Mouse (Mus musculus) lung, postnatal 4 days (tissue): ENCODE measurements around the gene Gngt2.
A peak's percentile ranks its signal among the peaks of the same experiment; 100 is the strongest.

Source experiments
- DNase-seq, 2 experiments: peaks; one replicate each; pipeline ENCODE4 v3.0.0; 2021

Gene Gngt2

DNA sequence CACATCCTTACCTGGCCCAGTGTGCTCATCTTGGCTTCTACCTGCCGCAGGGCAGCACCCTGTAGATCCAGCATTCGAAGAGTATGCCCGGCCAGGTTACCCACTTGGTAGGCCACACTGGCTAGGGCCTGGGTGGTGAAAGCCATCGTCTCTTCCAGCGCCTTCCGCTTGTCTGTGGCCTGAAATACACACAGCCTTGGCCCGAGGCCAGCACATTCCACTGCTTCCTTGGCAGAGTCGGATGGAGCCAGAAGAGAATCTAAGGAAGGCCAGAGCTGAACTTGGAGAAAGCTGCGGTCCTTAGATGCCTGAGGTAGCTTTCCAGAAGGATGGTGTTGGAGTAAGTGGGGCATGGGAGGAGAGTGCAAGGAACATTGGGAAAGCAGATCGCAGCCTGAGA is at the start of gene Gngt2:
TSS of gene Gngt2 (plus strand) at position 158 of the 400 bp plus-strand sequence.
- DNase-seq = peak; percentile 90 to 94

DNA sequence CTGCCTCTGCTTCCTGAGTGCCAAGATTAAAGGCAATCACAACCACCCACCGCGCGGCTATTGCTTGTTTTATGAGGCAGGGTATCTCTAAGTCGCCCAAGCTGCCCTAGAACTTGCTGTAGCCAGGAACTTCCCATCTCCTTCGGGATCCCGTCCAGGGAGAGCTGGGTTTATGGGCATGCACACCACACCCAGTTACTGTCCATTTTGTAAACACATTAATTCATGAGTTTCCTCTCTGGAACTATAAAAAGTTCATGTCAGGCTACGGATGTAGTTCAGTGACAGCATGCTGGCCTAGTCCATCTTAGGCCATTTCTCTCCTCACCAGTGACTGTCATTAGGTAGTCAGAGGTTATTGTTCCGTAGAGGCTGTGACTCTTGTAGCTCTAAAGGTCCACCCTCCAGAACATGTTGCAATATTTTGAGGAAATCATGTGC is 47.5 kb upstream of the Gngt2 start:
- peak in 1 of 2 experiments; percentile 54 for DNase-seq

GRCm38 (mm10) chr11:95791787-95792186 is 45.2 kb upstream of the Gngt2 start:
- no peak for DNase-seq

GRCm38 (mm10) chr11:95792950-95793509 is 44.0 kb upstream of the Gngt2 start:
- no peak for DNase-seq

GRCm38 (mm10) chr11:95794201-95794600 is 42.8 kb upstream of the Gngt2 start:
- DNase-seq = no peak

- no peak for DNase-seq
Observed at GRCm38 (mm10) chr11:95795582-95795981, 41.4 kb upstream of the Gngt2 start.

DNA sequence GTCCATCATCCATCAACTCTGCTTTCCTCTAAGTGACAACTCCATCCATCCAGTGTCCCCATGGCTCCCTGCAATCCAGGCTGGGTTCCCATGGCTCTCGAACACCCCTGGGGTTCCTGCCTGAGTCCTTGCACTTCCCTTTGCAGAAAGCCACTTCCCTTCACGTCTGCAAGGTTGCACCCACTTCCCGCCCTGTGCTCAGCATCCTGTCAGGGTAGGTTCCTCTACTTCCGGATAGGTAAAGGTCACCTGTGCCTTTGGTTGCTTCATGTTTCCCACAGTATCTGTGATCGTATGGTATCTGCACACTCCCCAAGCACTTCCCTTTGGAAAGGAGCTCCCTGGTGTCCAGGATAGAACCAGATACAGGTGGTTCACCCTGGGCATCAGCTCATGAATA is 32.0 kb upstream of the Gngt2 start:
- DNase-seq = no peak

GRCm38 (mm10) chr11:95805527-95805926 is 31.5 kb upstream of the Gngt2 start:
- peak in 1 of 2 experiments; percentile 36 for DNase-seq

- DNase-seq = no peak
Observed at GRCm38 (mm10) chr11:95807884-95808283, 29.1 kb upstream of the Gngt2 start.

DNA sequence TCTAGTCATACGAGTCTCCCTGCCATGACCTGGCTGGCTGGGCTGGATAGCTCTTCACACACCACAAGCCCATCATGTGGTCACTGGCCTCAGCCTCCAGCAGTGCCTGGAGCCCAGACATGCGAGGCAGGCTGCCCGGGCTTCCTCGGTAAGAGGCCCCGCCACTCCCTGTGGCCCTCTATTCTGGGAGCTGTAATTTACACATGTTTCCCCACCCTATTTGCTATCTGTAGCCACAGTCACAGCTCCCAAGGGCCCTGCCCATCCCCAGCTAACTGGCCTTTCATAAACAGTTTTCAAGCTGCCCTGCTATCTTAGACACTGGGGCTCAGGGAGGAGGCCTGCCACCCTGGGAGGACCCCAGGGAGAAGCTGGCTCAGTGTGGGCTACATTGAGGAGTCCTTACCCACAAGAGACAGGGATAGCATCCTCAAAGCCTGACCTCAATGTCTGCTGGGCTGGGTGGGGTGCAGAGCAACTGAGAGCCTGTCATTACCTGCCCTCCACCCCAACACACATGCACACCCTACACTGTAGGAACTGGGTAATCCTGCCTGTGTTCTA is 28.5 kb upstream of the Gngt2 start:
- DNase-seq = no peak

- no peak for DNase-seq
Observed at GRCm38 (mm10) chr11:95809603-95810002, 27.4 kb upstream of the Gngt2 start.

- no peak for DNase-seq
Observed at GRCm38 (mm10) chr11:95810828-95811227, 26.2 kb upstream of the Gngt2 start.

DNA sequence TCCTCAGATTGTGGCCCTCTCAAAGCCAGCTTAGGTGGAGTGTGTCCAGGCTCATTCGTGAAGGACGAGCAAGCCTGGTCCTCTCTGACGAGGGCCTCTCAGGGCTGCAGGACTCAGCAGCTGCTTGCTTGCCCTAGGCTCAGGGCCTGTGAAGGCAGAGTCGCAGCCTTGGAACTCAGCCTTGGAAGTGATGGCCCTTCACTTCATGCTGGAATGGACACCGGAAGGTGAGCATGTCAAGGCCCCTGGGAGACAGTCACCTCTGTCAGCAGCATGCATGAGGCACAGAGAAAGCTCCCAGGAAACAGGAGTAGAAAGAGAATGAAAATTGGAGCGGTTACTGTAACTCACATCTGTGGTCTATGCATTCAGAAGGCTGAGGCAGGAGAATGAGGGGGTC is 25.3 kb upstream of the Gngt2 start:
- no peak for DNase-seq

GRCm38 (mm10) chr11:95812224-95812623 is 24.8 kb upstream of the Gngt2 start:
- no peak for DNase-seq

- DNase-seq = no peak
Observed at GRCm38 (mm10) chr11:95814101-95814500, 22.9 kb upstream of the Gngt2 start.

DNA sequence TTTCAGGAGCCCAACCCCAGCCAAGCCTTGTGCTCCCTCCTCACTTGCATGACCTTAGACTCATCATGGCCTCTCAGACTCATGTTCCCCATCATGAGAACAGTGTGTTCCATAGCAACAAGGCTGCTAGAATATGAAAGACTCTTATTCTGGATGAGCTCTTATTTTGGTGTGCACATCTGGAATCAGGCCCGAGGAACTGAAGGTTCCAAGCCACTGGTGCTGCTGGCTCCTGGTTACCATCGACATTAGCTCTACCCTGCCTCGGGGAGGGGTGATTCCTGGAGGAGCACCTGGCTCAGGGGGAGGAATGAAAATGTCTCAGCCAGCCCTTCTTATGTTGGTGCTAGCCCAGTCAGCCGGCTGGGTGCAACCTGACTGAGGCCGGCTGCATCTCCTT is 22.2 kb upstream of the Gngt2 start:
- no peak for DNase-seq

DNA sequence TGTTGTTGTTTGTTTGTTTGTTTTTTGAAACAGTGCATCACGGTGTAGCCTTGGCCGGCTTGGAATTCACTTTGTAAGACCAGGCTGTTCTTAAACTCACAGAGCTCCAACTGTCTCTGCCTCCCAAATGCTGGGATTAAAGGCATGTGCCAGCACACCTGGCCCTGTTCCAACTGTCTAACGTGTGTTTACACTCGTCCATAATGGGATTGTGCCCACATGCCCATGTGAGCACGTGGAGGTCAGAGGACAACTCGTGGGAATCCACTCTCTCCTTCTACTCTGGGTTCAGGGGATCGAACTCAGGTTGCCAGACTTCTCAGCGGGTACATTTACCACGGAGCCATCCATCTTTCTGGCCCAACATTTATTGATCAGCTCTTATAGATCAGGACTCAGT is 21.6 kb upstream of the Gngt2 start:
- no peak for DNase-seq

DNA sequence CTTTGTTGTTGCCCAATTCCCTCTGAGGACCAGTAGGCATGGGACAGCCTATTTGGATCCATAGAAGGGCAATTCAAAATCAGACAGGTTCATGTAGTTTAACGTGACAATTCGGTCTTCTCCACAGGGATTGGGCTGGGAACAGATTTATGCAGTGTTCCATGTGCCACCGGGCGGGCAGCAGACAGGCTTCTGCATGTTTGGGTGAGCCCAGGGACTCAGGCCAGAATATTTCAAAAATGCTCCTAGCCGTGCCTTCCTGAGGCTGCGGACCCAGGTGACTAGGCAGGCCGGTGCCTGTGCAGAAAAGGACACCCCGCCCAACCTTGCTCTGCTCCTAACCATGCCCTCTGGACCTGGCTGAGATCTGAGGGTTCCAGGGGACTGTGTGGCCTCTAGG is 17.9 kb upstream of the Gngt2 start:
- peak in 1 of 2 experiments; percentile 29 for DNase-seq

DNA sequence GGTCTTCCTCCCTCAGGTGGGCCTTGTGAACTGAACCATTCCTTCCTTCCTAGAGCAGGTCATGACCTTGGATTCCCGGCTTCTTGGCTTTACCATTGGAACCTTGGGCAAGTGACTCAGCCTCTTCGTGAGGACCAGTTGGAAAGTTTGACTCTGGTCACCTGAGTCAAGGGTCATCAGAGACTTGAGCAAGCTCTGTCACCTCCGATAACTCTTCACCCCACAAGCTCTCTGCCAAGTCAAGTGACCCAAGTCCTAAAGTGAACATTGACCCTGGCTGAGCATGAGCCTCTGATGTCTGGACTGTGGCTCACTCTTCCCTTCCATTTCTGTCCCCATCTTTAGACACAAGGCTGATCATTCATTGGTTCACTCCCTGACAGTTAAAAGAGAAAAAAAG is 15.5 kb upstream of the Gngt2 start:
- no peak for DNase-seq

DNA sequence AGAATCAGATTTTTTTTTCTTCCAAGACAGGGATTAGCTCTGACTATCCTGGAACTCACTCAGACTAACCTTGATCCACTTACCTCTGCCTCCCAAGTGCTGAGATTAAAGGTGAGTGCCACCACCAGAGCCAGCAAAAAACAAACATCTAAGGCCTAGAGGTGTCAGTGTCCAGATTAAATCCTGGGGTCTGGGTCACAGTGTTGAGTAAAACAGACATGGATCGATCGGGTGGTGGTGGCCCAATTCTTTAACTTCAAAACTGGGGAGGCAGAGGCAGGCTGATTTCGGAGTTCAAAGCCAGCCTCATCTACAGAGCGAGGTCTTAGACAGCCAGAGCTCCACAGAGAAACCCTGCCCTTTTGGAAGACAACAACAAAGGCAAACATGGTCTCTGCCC is 14.6 kb upstream of the Gngt2 start:
- DNase-seq = no peak

GRCm38 (mm10) chr11:95824071-95824876 is 12.7 kb upstream of the Gngt2 start, which contains the start of gene Phospho1:
Gene Phospho1 (plus strand): TSS chr11:95824499.
- DNase-seq = peak; percentile 95 to 96

DNA sequence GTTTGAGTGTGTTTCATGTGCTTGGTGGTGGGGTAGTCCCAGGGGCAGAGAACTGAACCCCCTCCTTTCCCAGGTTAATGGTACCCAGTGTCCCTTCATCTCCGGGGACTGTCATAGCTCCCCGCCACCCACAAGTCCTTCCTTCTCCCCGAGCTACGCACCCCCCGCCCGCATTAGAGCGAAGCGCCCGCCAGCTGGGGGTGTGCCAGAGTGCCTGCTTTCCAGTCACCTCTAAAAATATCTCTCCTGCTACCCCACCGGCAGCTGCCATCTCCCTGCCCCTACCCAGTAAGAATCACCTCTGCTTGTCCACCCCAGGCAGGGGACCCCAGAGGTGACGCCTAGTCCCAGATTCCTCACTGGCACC is 12.2 kb upstream of the Gngt2 start:
- peak; percentile 67 to 70 for DNase-seq

GRCm38 (mm10) chr11:95825625-95826024 is 11.4 kb upstream of the Gngt2 start:
- no peak for DNase-seq
